Mouse (Mus musculus) layer of hippocampus, adult 9-10 months (tissue): Measurements from ENCODE around the gene Setd1a.
"Not testable (repeated sequence)": the region's sequence is repeated elsewhere in the genome, so short reads cannot be mapped to it uniquely, and the experiment has no call there.

Experiments
- DNase-seq: peaks from one replicate; pipeline ENCODE4 v3.0.0; 2022; ENCODE audit warnings: low spot score

Setd1a gene

DNA sequence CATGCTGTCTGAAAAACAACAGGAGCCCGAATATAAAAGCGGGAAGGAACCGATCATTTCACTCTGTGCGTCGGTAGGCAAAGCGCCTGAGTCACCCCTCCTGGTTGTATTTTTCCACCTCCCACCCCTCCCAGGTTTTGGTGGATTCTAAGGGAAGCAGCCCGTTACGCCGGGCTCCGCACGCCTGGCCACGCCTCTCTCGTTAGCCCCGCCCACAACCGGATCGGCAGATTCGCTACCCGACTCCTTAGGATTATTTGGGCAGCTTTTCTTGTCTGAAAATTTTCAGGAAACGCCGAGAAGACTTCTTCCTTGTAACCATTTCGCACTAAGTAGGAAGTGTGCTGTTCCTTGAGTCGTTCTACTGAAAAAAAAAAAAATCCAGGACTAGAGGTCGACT, at the start of gene Setd1a:
Setd1a (plus strand) TSS at position 245 of the 400 bp plus-strand sequence.
- DNase-seq = peak; percentile 65

DNA sequence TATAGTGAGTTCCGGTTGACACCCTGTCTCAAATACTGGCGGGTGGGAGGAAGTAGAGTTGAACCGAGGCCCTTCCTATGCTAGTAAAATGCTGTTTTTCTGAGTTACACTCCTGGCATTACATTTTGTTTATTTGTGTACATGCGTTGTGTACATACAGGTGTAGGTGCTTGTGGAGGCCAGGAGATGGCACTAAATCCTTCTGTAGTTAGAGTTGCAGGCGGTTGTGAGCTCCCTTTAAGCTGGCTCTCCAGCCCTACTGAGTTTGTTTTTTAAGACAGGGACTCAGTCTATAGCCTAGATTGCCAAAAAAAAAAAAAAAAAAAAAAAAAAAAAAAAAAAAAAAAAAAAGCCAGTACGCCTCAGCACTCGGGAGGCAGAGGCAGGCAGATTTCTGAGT, 48.6 kb upstream of the Setd1a start:
- DNase-seq = no peak

- no peak for DNase-seq
Measured at GRCm38 (mm10) chr7:127730170-127730569, 46.3 kb upstream of the Setd1a start.

GRCm38 (mm10) chr7:127732066-127732465, 44.4 kb upstream of the Setd1a start, which contains the start of gene Ctf2:
Gene Ctf2 (minus strand): TSS chr7:127732166.
- not testable (repeated sequence) for DNase-seq

DNA sequence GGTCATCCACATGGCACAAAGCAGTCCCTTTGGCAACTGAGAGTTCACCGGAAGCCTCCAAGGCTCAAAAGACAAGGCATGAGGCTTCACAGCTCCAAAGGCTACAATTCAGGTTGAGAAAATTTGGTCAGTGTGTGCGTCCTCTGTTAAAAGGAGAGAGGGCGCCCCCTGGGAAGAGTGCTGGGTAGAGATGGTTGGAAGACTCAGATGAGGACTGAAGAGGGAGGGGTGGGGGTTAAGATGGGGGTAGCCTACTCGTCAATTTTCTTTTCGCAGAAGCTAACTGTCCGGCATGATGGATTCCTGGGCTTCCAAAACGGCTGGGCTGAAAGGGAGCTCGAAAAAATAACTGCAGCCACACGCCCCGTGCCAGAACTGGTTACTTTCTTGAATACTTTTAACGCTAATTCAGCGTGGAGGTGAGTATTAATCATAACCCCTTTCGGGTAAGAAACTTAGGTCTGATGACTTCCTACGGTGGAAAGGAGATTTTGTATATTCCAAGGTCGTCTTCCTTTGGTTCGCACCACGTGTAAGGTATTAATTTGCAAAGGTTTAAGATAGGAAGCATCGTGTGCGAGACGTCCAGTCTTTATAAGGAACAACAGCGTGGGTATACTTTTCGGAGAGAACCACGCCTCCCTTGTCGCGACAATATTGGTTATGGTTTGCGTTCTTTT, 32.0 kb upstream of the Setd1a start, which contains the start of gene Fbxl19:
Fbxl19 (plus strand) TSS at position 178 of the 680 bp plus-strand sequence.
- peak; percentile 62 for DNase-seq

DNA sequence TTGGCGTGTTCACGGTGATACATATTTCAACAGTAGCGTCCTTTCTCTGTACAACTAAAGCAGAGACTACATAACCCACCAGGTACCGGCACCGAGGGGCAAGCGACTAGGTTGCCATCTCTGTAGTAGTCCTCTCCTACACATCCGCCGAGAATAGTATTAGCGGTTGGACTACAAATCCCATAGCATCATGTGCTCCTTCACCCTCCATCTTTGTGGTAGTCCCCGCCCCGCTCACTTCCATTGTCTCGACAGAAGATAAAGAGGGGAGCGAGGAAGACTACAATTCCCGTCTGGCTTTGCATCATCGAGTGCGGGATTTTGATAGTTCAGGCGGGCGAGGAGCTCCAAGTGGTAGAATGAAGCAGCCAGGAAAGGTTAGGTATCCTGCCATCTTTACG, 31.2 kb upstream of the Setd1a start:
- peak; percentile 97 for DNase-seq

DNA sequence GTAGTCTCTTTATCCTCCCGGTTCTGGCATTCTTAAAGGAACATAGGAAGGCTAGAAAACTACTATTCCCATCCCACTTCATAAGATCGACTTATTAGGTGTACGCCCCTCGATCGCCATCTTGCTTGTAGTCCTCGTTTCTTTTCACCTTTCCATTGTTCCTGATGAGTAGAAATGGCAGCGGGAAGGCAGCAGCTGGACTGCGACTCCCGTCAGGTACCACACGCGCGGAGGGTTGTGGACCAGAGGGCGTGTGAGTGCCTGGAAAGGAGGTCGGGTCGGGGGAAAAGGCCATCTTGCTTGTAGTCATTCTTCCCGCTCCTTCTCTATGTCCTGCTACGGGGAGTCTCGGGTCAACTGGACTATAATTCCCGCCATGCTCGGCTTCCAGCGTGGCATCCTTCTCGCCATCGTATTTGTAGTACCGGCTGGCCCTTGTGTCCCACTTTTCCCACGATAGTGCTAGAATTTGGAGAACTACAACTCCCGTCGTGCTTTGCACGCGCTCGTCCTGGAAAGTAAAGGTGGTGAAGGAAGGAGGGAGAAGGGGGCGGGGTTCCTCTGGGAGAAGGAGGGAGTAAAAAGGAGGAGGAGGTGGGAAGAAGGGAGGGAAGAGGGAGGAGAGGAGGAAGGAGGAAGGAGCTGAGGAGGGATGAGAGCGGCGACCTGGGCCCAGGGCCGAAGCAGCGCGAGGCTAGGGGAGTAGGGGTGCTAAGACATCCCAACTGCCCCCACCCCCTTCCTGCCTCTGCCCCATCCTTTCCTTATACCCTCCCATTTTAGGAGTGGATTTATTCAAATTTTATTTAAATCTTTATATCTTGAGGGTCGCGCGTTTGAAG, 30.6 kb upstream of the Setd1a start:
- peak; percentile 97 for DNase-seq

- no peak for DNase-seq
Measured at GRCm38 (mm10) chr7:127746494-127747491, 29.7 kb upstream of the Setd1a start.

GRCm38 (mm10) chr7:127747559-127748234, 28.8 kb upstream of the Setd1a start:
- no peak for DNase-seq

GRCm38 (mm10) chr7:127748235-127748560, 28.3 kb upstream of the Setd1a start:
- DNase-seq = no peak

DNA sequence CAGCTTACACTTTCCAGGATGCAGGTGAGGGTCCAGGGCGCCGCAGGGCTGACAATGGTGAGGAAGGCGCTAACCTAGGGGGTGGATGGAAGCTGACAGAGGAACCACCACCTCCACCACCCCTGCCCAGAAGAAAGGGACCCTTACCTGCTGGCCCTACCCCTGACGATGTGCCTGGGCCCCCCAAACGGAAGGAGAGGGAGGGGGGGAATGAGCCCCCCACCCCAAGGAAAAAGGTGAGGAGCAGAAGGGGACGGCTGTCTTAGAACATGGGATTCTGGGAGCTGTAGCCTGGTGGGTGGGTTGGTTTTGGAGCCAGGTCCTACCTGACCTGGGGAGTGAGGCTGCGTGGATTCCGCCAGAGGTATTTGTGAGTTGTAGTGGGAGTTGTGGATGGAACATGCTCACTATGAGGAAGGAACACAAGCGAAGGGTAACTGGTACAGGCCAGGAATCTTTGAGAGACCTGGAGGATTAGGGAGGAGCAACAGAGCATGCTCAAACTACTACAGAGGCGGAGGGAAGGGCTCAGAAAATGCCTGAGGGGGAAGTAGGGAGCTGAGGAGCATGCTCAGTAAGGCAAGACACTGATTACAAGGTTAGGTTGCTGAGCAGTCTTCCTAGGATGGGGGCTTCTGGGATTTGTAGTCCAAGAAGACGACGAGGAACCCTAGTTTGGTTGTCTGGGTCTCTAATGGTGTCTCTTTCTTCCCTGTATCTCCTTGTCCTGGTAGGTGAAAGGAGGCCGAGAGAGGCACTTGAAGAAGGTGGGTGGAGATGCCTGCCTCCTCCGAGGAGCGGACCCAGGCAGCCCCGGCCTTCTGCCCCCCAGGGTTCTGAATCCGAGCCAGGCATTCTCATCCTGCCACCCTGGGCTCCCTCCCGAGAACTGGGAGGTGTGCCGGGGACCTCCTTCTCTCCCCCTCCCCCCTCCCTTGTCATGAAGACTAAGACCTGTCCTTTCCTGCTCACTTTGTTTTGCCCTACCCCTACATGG, 26.0 kb upstream of the Setd1a start:
- DNase-seq = no peak

DNA sequence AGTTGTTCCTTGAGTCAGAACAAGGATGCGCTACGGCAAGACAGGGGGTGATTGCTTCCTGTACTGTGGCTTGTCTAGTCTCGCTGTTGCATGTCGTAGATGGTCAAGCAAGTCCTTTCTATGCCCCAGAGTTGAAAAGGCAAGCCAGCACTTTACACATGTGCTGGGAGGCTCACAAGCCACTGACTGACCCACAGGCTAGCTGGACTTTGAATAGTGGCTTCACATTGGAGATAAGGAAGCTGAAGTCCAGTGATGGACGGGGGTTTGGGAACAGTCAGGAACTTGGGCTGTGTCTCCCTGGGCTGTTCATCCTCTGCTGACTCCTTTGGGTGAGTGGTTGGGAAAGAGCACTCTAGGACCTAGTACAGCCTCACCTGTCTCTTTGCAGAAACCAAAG, 24.9 kb upstream of the Setd1a start:
- no peak for DNase-seq

GRCm38 (mm10) chr7:127752069-127752468, 24.4 kb upstream of the Setd1a start:
- no peak for DNase-seq

GRCm38 (mm10) chr7:127753158-127753557, 23.3 kb upstream of the Setd1a start:
- no peak for DNase-seq

- DNase-seq = no peak
Measured at GRCm38 (mm10) chr7:127753741-127754140, 22.7 kb upstream of the Setd1a start.

- DNase-seq = no peak
Measured at GRCm38 (mm10) chr7:127759716-127760115, 16.8 kb upstream of the Setd1a start.

- no peak for DNase-seq
Measured at GRCm38 (mm10) chr7:127760478-127760877, 16.0 kb upstream of the Setd1a start.

GRCm38 (mm10) chr7:127761026-127761425, 15.4 kb upstream of the Setd1a start:
- DNase-seq = no peak

GRCm38 (mm10) chr7:127763642-127764041, 12.8 kb upstream of the Setd1a start:
- DNase-seq = no peak

GRCm38 (mm10) chr7:127765756-127766155, 10.7 kb upstream of the Setd1a start:
- no peak for DNase-seq
